Mouse (Mus musculus) R1 (cell line): Measurements from ENCODE around the gene Fmnl3.

Experiments
- DNase-seq: peaks from one replicate; pipeline ENCODE4 v3.0.0-alpha.2; 2018; ENCODE audit warnings: low read depth, low spot score

Fmnl3 gene

GRCm38 (mm10) chr15:99343414-99344147 is 26.7 kb downstream of the Fmnl3 start:
- no peak for DNase-seq

GRCm38 (mm10) chr15:99342194-99342981 is 27.9 kb downstream of the Fmnl3 start:
- DNase-seq, result no peak

GRCm38 (mm10) chr15:99341102-99341501 is 29.2 kb downstream of the Fmnl3 start:
- DNase-seq, result no peak

- no peak for DNase-seq
These were observed 30.6 kb downstream of the Fmnl3 start for GRCm38 (mm10) chr15:99339669-99340068.

DNA sequence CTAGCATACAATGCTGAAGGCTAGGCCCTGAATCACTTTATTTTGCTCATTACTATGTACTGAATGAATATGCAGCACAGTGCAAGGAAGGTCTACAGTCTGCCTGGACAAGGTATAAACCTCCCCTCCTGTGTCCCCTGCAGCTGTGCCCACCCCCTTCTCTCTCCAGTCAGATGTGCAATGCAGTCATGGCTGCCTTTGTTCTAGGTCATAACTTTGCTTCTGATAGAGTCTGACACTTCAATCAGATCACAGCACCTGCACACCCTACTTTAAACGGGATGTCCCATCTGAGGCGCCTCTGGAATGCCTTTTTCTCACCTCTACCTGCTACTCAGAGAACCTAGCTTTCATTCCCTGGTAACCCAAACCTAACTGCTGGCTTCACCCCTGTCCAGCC is 31.4 kb downstream of the Fmnl3 start:
- no peak for DNase-seq

DNA sequence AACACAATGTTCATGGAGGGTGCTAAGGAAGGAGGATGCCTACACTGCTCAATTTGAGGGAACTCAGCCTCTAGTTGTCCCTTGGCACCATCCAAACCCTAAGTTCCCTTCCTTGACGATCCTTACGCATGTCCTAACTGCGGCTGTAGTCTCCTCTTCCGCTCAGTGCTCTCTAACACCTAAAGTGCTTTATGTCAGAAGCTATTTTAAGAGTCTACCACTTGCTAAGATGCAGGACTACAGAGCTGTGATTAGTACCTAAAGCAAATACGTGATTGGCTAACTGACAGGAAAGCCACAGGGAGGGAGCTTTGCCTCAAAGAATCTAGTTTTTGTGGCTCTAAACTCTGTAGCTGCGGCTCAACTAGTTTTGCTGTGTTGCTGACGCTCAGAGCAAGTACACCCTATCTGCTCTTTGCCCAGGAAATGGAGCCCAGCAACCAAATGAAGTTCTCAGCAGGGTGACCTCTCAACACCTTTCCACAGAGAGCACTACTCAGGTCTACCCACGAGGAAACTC is 34.4 kb downstream of the Fmnl3 start:
- DNase-seq, result no peak

DNA sequence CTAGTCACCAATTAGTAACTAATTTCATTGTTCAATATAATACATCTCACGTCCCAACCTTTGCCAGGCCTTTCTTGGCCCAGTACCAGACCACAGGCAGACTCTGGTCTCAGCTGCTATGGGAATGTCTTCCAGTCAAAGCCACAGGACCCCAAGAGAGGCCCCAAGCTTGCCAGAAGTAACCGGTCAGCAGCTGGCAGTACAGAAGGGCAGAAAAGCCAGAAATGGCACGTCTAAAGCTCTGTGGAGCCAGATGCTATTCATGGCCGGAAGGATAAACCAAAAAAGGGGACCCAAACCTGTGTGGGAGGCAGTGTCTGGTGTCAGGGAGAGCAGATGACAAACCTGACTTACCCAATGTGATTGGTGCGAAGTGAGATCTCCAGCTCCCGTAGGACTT is 35.8 kb downstream of the Fmnl3 start:
- no peak for DNase-seq

DNA sequence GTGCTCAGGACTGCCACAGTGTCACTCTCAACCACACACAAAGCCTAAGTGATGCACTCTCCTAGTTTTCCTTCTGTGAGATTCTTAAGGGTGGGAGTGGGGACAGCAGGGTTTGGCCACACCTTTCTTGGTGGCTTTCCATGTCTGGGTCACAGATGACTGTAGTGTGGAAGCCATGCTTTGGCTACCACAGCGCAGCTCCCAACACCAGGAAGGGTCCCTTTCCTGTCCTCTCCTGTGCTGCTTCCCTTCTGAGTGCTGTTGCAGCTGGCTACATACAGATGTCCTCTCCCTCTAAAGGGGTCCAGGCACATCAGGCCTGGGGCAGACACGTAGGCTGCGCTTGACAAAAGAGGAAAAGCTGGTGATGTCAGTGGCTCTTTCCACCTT is 36.6 kb downstream of the Fmnl3 start:
- DNase-seq, result no peak

DNA sequence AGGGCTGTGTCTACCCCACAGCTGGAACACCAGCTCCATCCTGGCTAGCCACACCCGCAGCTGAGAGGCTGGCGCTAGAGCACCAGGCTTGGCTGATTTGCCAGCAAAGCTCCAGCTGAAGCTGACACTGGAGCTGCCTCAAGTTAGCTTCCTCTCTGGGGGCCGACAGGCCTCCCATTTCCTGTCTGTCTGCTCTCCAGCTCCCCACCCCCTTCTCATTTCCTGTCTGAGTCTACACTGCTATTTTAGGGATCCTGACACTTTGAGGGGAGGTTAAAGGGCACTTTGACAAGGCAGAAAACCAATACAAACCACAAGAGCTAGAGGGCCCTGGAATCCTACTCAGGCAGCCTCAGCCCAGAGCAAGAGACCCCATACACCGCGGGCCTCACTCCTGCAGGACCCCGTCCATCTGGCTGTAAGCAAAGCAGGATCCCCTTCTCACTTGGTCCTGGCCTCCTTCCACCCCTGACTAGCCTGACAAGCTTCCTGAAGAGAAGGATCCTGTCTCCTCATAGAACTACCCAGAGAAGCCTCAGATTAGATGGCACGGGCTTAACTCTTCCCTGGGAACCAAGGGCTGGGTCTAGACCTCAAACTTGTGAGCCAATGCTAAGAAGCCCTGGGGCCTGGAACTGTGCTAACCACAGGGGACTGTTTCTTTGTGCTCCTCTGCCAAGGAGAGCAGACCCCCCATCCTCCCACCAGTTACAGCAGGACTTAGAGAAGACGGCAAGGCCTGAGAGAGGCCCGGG is 37.2 kb downstream of the Fmnl3 start:
- peak; percentile 44 for DNase-seq

DNA sequence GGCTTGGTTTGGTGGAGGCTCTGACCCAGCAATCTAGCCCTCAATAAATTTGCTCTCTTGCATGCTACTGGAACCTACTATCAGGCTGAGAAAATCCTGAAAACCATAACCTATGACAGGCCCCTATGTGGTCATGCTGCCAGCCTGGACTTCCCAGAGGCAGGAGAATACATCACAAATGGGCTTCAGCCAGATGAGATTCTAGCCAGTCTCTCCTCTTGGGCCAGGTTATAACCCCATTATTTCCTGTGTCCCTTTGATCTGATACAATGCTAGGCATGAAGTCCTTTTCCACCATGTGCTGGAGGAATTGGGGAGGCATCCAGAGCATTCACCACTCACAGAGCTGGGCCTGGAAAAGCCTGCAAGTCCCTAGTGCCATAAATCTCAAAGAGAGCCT is 38.2 kb downstream of the Fmnl3 start:
- DNase-seq, result no peak

GRCm38 (mm10) chr15:99331341-99331740 is 38.9 kb downstream of the Fmnl3 start:
- no peak for DNase-seq

GRCm38 (mm10) chr15:99330324-99330723 is 40.0 kb downstream of the Fmnl3 start:
- no peak for DNase-seq

DNA sequence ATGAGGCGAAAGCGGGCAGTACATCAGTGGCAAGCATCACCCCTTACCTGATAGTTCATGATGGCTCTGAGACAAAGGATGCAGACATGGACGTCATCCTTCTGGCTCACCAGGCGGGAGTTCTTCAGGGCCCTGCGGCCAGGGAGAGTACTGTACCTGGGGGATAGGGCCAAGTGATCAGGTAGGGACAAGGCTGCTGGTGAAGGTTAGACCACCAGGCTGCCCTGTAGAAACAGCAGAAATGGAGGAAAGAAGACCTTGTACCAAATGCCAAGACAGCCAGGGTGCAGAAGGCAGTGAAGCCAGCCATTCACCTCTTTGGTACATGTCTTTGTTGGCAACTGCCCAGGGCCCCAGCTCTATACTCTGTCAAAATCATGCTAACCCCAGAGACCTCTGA is 42.3 kb downstream of the Fmnl3 start:
- DNase-seq, result no peak

- peak; percentile 68 for DNase-seq
These were observed 43.3 kb downstream of the Fmnl3 start for GRCm38 (mm10) chr15:99326959-99327358.

- DNase-seq, result no peak
These were observed 43.9 kb downstream of the Fmnl3 start for GRCm38 (mm10) chr15:99326407-99326806.

DNA sequence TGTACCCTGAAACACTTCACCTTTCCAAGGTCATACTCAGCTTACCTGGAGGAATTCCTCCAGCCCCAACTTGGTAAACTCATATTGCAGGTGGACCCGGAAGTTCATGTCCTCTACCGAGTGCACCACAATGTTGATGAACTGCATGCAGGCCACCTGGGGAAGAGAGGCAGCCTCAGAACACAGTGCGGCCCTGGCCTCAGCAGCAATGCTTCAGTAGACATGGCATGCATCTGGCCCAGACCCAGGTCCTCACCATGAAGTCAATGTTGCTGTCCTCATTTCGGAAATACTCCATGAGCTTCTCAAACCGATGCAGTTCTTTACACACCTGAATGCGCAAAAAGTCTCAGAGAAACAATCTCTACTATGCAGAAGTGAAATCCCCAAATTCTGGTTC is 44.7 kb downstream of the Fmnl3 start:
- DNase-seq, result no peak

GRCm38 (mm10) chr15:99324151-99324550 is 46.1 kb downstream of the Fmnl3 start:
- no peak for DNase-seq

DNA sequence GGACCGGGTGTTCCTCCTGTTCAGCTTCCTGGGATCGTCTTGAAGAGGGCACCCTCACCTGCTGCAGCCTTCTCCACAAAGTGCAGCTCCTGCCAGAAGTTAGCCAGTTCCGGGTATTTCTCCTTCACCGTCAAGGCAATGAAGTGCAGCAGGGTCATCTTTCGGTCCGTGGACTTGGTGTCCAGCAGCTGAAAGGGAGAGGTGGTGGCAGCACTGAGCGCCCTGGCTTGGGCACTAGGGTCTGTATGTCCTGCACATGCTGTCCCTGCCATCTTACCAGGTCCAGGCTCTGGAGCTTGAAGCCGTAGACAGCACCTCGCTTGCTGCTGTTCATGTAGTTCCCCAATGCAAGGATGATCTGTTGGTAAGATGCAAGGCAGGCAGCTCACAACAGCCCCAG is 49.3 kb downstream of the Fmnl3 start:
- no peak for DNase-seq

DNA sequence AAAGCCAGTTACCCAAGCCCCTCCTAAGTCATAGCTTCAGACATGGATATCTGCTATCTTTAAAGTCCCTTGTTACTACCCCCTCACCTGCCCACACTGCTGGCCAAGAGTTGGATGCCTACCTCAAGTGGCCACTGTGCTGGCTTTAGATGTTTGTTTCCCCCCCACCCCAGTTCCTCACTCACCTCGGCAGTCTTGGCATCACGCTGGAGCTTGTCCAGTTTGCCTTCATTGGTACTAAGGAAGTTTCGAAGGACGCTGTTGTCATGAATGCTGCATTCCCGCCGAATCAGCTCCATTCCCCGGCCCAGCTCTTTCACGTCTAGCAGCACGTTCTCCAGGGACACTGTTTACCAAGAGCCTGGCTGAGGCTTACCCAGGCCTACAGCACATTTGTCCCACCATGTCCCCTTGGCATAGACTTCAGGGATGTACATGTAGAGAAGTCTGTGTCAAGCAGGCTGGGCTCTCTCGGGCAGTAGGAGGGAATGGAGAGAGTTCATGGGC is 50.1 kb downstream of the Fmnl3 start:
- DNase-seq, result no peak

- no peak for DNase-seq
These were observed 50.8 kb downstream of the Fmnl3 start for GRCm38 (mm10) chr15:99319411-99319871.

DNA sequence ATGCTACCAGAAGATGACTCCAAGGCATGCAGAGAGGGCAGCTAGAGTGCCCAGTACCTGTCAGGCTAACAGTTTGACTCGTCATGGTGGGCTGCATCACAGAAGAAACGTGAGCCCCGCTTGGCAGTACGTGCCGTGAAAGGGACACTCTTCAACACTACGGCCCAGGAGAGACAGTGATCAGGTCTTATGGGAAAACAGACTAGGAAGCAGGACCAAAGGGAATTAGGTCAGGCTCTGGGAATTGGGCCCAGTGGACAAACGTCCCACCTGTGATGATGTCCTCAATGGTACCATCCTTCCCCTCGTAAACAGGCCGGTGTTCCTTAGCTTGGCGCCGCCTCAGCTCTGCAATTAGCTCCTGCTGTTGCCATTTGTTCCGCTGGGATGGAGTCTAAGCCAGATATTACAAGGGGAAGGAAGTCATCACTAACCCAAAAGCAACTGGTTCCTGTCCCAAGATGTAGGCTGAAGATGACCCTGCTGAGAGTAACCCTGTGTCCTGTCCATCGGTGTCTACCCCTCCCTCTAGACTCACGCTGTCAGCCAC is 51.3 kb downstream of the Fmnl3 start:
- DNase-seq, result no peak

DNA sequence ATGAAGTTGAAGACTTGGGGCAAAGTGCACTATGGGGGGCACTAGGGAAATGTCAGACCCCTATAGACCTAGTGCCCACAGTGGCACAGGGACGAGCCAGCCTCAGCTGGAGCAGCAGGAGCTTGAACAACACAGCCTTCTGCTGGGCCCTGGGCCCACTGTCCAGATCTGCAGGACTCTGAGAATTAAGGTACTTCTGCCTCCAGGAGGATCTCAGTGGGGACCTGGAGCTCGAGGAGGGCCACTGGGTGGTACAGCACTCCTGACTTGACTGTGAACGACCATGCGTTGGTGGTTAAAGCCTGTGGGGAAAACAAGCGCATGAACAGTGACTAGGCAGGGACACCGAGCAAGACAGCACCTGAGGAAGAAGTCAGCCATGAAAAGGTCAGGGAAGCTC is 52.2 kb downstream of the Fmnl3 start:
- no peak for DNase-seq
